In the genomic region with DNA sequence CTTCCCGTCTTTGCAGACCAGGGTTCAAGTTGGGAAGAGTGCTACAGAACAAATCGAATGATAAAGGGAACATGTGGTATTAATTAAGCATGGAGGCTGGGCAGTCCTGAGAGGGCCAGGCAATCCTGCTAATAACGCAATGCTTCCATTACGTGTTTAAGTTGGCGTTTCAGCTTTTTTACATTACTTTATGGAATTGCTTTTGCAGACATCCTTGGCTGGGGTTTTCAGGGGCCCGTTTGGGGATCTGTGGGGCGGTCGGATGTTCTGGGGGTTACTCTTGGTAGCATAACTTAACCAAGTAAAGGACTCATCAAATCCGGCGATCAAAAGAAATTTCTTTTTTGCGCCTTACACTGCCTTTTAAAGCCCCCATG, we compare ENCODE assay signal across 9 mouse cellular contexts.
DNase-seq lines count a peak whose midpoint lies in the region; ATAC-seq lines count a peak whose summit lies in the region.
"Had no signal": no experiment of that assay in that cellular context is flagged by ENCODE, and none has a peak within 500 bp of the region (broad histone marks: within the 10 kb centered on the region; RNA-seq: fewer than 3 reads in every experiment).

No protein-coding gene starts in this region.

- H3K9ac ChIP-seq in heart, embryonic 13.5 days: peak overlapping the region; percentile 98
- H3K9ac ChIP-seq in hindbrain, embryonic 16.5 days (ENCODE audit: low read depth, low read length): peak overlapping the region; percentile 98
- peak overlapping the region; percentile 96; the same call in 1 of the 2 replicates for H3K9ac ChIP-seq in midbrain, embryonic 16.5 days (ENCODE audit: low read depth, low read length)

- peak overlapping the region; percentile 91 for H3K27ac ChIP-seq in heart, embryonic 13.5 days (replicated peaks)
- peak overlapping the region; percentile 96 for H3K27ac ChIP-seq in embryonic facial prominence, embryonic 10.5 days (replicated peaks)
- peak overlapping the region; percentile 29 for H3K27ac ChIP-seq in hindbrain, embryonic 16.5 days (ENCODE audit: low read depth, low read length)
- no peak overlapping the region for H3K27ac ChIP-seq in midbrain, embryonic 16.5 days (ENCODE audit: low read length)

- 6% methylated on average over 11 of the region's 11 CpGs for WGBS in heart, embryonic 13.5 days
- WGBS in embryonic facial prominence, embryonic 10.5 days: 5% methylated on average over 11 of the region's 11 CpGs
- 4% methylated on average over 11 of the region's 11 CpGs for WGBS in hindbrain, embryonic 16.5 days
- WGBS in midbrain, embryonic 16.5 days: 9% methylated on average over 11 of the region's 11 CpGs

- peak overlapping the region; percentile 95 for H3K4me3 ChIP-seq in heart, embryonic 13.5 days
- peak overlapping the region; percentile 93 for H3K4me3 ChIP-seq in embryonic facial prominence, embryonic 10.5 days
- peak overlapping the region; percentile 95 for H3K4me3 ChIP-seq in hindbrain, embryonic 16.5 days (ENCODE audit: low read length)
- peak overlapping the region; percentile 95 for H3K4me3 ChIP-seq in midbrain, embryonic 16.5 days (ENCODE audit: low read depth, low read length)

- H3K4me2 ChIP-seq in heart, embryonic 13.5 days: peak overlapping the region; percentile 73
- peak overlapping the region; percentile 89 for H3K4me2 ChIP-seq in hindbrain, embryonic 16.5 days (ENCODE audit: low read length)
- H3K4me2 ChIP-seq in midbrain, embryonic 16.5 days (ENCODE audit: low read length): peak overlapping the region; percentile 77

- H3K4me1 ChIP-seq in heart, embryonic 13.5 days: peaks cover 46% of the 10 kb centered on the region
- H3K4me1 ChIP-seq in embryonic facial prominence, embryonic 10.5 days: peaks cover 29% of the 10 kb centered on the region
- peaks cover 6% of the 10 kb centered on the region; the same call in 1 of the 2 replicates for H3K4me1 ChIP-seq in hindbrain, embryonic 16.5 days (ENCODE audit: control insufficient read depth, insufficient read depth, low read depth, low read length)
- H3K4me1 ChIP-seq in midbrain, embryonic 16.5 days (ENCODE audit: control insufficient read depth, insufficient read depth, low read length): peaks cover 7% of the 10 kb centered on the region; the same call in 1 of the 2 replicates

- intact Hi-C loops in heart, postnatal 36 days (cut with DNase I): loop anchor here (10.0 kb wide), 2 partner anchors 97 to 187 kb away; no protein-coding TSS in a partner anchor

- no peaks in the 10 kb centered on the region for H3K36me3 ChIP-seq in heart, embryonic 13.5 days
- H3K36me3 ChIP-seq in embryonic facial prominence, embryonic 10.5 days (replicated peaks): no peaks in the 10 kb centered on the region
- no peaks in the 10 kb centered on the region for H3K36me3 ChIP-seq in hindbrain, embryonic 16.5 days (ENCODE audit: control insufficient read depth, insufficient read depth, low read length)
- no peaks in the 10 kb centered on the region for H3K36me3 ChIP-seq in midbrain, embryonic 16.5 days (ENCODE audit: control insufficient read depth, insufficient read depth, low read length)

- H3K9me3 ChIP-seq in heart, embryonic 13.5 days: no peaks in the 10 kb centered on the region
- H3K9me3 ChIP-seq in embryonic facial prominence, embryonic 10.5 days: no peaks in the 10 kb centered on the region
- no peaks in the 10 kb centered on the region for H3K9me3 ChIP-seq in hindbrain, embryonic 16.5 days (ENCODE audit: control insufficient read depth, low read length)
- no peaks in the 10 kb centered on the region for H3K9me3 ChIP-seq in midbrain, embryonic 16.5 days (replicated peaks; ENCODE audit: control insufficient read depth, low read length, poor library complexity, severe bottlenecking)

- no peak for DNase-seq in heart, postnatal 36 days
- DNase-seq in embryonic facial prominence, embryonic 10.5 days (ENCODE audit: low spot score): no peak
- no peak for DNase-seq in layer of hippocampus, adult 11-12 months (ENCODE audit: low spot score)
- DNase-seq in left cerebral cortex, adult 9 months (ENCODE audit: low spot score in 2 of 2): no peak
- DNase-seq in cerebellum, postnatal 36 days: no peak

- no peak for ATAC-seq in heart, embryonic 13.5 days (ENCODE audit: extremely low read depth, insufficient number of reproducible peaks, low FRiP score, low TSS enrichment)
- no peak for ATAC-seq in hindbrain, embryonic 16.5 days
- peak; percentile 15; the same call in 1 of the 2 replicates for ATAC-seq in midbrain, embryonic 16.5 days

- H3K27me3 ChIP-seq in heart, embryonic 13.5 days (replicated peaks): no peaks in the 10 kb centered on the region
- H3K27me3 ChIP-seq in embryonic facial prominence, embryonic 10.5 days (replicated peaks; ENCODE audit: low read depth, poor library complexity, severe bottlenecking): peaks cover 29% of the 10 kb centered on the region
- no peaks in the 10 kb centered on the region for H3K27me3 ChIP-seq in hindbrain, embryonic 16.5 days (replicated peaks; ENCODE audit: control insufficient read depth, insufficient read depth, low read length)
- H3K27me3 ChIP-seq in midbrain, embryonic 16.5 days (ENCODE audit: control insufficient read depth, insufficient read depth, low read depth, low read length): no peaks in the 10 kb centered on the region
- H3K27me3 ChIP-seq: CH12.LX had no signal
